Mouse (Mus musculus) splenic B cell, adult 2 months (primary cell): ENCODE data around the gene Clint1.

Experiments used
- DNase-seq: peaks from one replicate; pipeline ENCODE4 v3.0.0-alpha.2; 2011; ENCODE audit warnings: low read depth, low spot score
- H3K27me3 ChIP-seq: 2 replicates; pipeline ENCODE4 v1.6.1; 2012; ENCODE audit warnings: mild to moderate bottlenecking, low read length, moderate library complexity, mixed read lengths; ENCODE audit not compliant: control insufficient read depth, poor library complexity, insufficient read depth, severe bottlenecking
- H3K36me3 ChIP-seq: 2 replicates; pipeline ENCODE4 v1.6.1; 2012; ENCODE audit warnings: mild to moderate bottlenecking, low read length, moderate library complexity, mixed read lengths; ENCODE audit not compliant: control insufficient read depth, poor library complexity, insufficient read depth, severe bottlenecking

Clint1 gene

DNA sequence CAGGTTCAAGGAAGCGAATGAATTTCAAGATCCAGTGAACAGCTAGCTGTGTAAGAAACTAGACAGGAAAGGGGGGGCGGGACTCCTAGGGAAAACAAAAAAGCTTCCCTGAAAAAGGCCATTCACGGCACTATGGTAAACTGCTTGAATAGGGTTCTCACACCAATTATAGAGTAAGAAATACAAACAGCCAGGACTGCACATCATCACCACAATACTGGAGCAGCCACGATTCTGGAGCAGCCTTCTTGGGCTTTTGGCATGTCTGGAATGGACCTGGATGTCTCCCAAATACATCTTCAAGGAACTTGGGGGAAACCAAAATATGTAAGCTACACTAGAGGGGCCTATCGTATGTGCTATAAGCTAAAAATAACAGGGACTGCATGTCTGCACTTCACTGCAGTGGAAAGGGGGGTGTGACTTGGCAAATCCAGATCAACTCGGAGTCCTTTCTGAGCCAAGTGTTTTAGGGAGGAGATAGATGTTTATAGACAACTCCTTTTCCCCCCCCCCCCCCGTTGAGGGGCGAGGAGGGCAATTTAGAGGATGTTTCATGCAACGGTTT is 21.0 kb upstream of the Clint1 start:
- no peak for DNase-seq
- Histone ChIP-seq H3K27me3 (no peaks in the 10 kb centered on the region), H3K36me3 (no peaks in the 10 kb centered on the region)

DNA sequence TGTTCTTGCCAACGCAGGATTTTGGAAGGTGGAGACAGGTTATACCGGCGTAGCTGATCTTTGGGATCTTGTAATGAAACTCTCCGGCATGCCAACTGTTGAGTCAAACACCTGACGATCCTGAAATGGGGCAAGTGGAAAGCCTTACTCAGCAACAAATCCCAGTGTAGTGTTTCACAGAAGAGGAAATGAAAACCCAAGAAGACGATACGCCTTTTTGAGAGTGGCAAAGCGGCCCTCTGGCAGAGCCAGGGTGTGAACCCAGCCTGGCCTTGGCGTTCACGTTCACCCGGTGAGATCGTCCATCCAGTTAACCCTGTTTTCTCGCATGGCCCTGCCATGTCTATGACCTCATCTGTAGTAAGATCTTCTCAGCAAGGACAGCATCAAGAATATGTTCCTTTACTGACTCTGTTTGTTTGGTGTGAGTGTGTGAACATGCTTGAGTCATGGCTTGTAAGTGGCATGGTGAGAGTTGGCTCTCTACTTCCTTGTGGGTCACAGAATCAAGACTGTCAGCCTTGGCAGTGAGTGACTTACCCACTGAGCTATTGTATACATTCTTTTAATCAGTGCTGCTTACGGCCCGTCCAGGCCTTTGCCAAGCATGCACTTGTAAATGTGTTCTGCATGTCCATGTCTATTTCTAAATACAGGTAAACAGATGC is 20.2 kb upstream of the Clint1 start:
- H3K27me3 ChIP-seq: no peaks in the 10 kb centered on the region
- no peaks in the 10 kb centered on the region for H3K36me3 ChIP-seq
- no peak for DNase-seq

DNA sequence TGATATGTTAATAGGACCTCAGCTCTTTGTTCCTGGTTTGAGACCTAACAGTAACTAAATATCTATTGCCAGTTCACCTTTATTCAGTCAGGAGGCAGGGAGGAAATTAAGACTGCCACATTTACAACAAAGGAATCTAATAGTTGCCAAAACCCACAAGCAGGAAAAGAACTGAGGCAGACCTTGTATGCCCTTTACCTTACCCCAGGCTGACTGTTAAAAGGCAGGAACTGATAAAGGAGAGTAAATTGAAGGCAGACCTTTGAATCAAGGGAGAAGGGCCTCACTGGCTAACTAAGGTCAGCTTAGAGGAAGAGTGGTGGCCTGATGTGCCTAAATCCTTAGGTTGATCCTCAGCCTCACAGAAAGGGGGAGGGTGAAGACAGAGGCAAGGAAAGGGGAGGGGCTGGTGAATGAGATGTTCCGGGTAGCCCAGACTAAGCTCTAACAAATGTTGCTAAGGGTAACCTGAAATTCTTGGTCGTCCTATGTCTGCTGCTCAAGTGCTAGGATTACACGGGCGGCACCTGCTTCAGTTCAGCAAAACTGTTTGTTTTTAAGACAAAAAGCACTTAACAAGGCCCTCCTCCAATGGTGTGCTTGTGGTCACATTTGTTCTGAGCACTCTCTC is 16.1 kb upstream of the Clint1 start:
- no peak for DNase-seq
- Histone ChIP-seq H3K27me3 (no peaks in the 10 kb centered on the region), H3K36me3 (no peaks in the 10 kb centered on the region)

DNA sequence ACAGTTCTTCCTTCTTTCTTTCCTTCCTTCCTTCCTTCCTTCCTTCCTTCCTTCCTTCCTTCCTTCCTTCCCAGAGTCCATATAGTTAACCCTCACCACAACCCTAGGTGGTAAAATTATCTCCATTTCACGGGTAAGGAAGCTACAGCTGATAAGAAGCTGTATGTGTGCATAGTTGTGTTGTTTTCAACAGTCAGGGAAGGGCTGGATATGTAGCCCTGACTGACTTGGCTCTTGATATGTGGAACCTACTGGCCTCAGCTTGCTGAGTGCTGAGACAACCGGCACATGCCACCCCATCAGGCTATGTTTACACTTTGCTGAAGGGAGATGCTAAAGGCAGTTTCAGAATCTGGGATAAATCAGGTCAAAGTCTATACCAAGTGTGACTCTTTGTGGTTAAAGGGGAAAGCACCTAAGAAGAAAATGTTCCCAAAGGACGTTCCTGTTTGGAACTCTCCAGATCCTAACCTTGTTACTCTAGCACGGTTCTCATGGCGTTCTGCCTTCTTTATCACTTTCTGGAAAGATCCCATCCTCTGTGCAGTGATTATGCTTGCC is 14.5 kb upstream of the Clint1 start:
- no peaks in the 10 kb centered on the region for H3K27me3 ChIP-seq
- no peak for DNase-seq
- no peaks in the 10 kb centered on the region for H3K36me3 ChIP-seq

GRCm38 (mm10) chr11:45838450-45838849 is 13.4 kb upstream of the Clint1 start:
- DNase-seq: no peak
- Histone ChIP-seq H3K27me3 (no peaks in the 10 kb centered on the region), H3K36me3 (no peaks in the 10 kb centered on the region)

DNA sequence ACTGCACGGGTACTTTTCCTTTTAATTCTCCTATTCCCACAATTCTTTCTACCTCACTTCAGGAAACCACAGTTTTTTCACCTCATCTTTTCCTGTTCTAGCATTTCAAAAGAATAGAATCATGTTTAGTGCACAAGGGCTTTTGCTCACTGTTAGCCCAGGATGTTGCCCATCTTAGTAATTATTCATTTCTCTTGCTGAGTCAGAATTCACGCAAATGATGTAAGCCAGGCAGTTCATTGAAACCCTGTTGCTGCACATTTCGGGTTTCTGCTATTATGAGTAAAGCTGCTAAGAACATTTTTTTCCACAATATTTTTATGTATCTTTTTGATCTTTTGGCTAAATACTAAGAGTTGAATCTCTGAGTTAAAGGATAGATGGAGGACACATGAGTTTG is 11.5 kb upstream of the Clint1 start:
- DNase-seq: no peak
- Histone ChIP-seq H3K36me3 (no peaks in the 10 kb centered on the region), H3K27me3 (no peaks in the 10 kb centered on the region)

GRCm38 (mm10) chr11:45846008-45846407 is 5.8 kb upstream of the Clint1 start:
- DNase-seq: no peak
- no peaks in the 10 kb centered on the region for H3K36me3 ChIP-seq
- no peaks in the 10 kb centered on the region for H3K27me3 ChIP-seq

- peak; percentile 41 for DNase-seq
- Histone ChIP-seq H3K27me3 (no peaks in the 10 kb centered on the region), H3K36me3 (no peaks in the 10 kb centered on the region)
These were observed 4.3 kb upstream of the Clint1 start for GRCm38 (mm10) chr11:45847548-45847947.

DNA sequence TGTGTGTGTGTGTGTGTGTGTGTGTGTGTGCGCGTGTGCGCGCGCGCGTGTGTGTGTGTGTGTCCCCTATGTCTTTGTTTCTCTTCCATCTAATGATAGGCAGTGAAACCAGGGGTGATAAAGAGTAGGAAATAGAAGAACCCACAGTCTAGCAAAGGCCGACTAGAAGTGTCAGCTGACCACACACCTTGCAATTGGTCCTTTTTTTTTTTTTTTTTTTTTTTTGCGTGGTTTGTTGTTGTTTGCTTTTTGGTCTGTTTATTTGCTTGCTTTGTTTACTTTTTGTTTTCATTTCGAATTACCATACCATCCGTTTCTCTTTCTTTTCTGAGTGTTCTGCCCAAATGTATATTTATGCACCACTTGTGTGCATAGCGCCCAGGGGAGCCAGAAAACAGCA is 3.6 kb upstream of the Clint1 start:
- Histone ChIP-seq H3K36me3 (no peaks in the 10 kb centered on the region), H3K27me3 (no peaks in the 10 kb centered on the region)
- peak; percentile 36 for DNase-seq

GRCm38 (mm10) chr11:45849203-45849602 is 2.6 kb upstream of the Clint1 start:
- DNase-seq: no peak
- no peaks in the 10 kb centered on the region for H3K27me3 ChIP-seq
- H3K36me3 ChIP-seq: no peaks in the 10 kb centered on the region; the same call in 1 of the 2 replicates

GRCm38 (mm10) chr11:45849859-45850258 is 2.0 kb upstream of the Clint1 start:
- peak; percentile 68 for DNase-seq
- no peaks in the 10 kb centered on the region for H3K27me3 ChIP-seq
- H3K36me3 ChIP-seq: no peaks in the 10 kb centered on the region; the same call in 1 of the 2 replicates

- Histone ChIP-seq H3K36me3 (no peaks in the 10 kb centered on the region; the same call in 1 of the 2 replicates), H3K27me3 (no peaks in the 10 kb centered on the region)
- no peak for DNase-seq
These were observed 1.5 kb upstream of the Clint1 start for GRCm38 (mm10) chr11:45850317-45850716.

GRCm38 (mm10) chr11:45852124-45852994 is 508 bp downstream of the Clint1 start:
- H3K27me3 ChIP-seq: no peaks in the 10 kb centered on the region
- DNase-seq: peak; percentile 69
- H3K36me3 ChIP-seq: no peaks in the 10 kb centered on the region; the same call in 1 of the 2 replicates

GRCm38 (mm10) chr11:45852995-45853317 is 1.1 kb downstream of the Clint1 start:
- DNase-seq: peak; percentile 68
- Histone ChIP-seq H3K36me3 (no peaks in the 10 kb centered on the region; the same call in 1 of the 2 replicates), H3K27me3 (no peaks in the 10 kb centered on the region)
